Mouse (Mus musculus) liver, embryonic 14.5 days (tissue): ENCODE measurements around the gene Kcnmb1.

ENCODE experiments used
- CTCF ChIP-seq: IDR thresholded peaks from 2 replicates; pipeline ENCODE4 v1.5.1; 2016; ENCODE audit warnings: antibody characterized with exemption, low read depth, control low read depth
- EP300 ChIP-seq: IDR thresholded peaks from 2 replicates; pipeline ENCODE4 v1.6.1; 2016; ENCODE audit warnings: antibody characterized with exemption, low read depth

DNA sequence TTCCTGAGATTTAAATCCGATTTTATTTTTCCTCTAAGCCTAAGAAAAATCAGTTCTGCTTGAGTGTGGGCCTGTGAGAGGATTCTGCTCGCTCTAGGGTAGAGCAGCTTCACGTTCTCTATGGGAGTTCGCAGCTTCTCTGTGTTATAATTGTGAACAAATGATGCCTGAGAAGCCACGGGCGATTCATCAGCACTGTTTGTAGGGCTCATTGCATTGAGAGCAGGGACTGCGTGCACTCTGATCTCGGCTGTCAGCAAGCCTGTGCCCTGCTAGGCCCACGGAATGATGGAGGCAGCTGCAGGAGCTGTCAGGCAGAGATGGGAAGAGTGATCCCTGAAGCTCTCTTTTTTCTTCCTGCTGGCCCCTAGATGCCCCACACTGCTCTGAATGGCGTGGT, 35.4 kb downstream of the Kcnmb1 start:
- TF ChIP-seq EP300: no peak
- TF ChIP-seq CTCF: no peak
